Mouse (Mus musculus) cerebellum, postnatal 36 days (tissue): ENCODE results near the gene Kpna6.

Source experiments
- DNase-seq, 2 experiments: peaks; one replicate each; pipeline ENCODE4 v3.0.0; 2021 to 2022; ENCODE audit warnings: mixed read lengths in 2 of 2

Kpna6 gene

GRCm38 (mm10) chr4:129617121-129617641 lies 55.4 kb downstream of the Kpna6 start:
- DNase-seq: no peak

DNA sequence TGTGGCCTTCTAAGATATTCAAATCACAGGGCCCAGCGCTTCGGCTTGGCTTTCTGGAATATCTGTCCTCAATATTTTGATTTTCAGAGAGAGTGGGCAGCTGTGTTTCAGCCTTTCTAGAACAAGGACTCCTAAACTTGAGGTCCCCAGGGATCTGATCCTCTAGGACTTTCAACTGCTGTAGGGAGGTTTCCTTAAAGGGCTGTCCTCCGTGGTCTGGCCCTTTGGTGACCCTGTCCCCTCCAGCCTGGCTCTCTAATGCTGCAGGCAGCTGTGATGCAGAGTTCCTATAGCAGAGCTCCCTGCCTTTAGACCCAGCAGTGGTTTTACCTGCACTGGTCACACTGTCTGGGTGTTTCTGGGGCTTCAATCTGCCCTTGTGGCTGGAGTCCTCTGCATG lies 55.9 kb downstream of the Kpna6 start:
- no peak for DNase-seq

DNA sequence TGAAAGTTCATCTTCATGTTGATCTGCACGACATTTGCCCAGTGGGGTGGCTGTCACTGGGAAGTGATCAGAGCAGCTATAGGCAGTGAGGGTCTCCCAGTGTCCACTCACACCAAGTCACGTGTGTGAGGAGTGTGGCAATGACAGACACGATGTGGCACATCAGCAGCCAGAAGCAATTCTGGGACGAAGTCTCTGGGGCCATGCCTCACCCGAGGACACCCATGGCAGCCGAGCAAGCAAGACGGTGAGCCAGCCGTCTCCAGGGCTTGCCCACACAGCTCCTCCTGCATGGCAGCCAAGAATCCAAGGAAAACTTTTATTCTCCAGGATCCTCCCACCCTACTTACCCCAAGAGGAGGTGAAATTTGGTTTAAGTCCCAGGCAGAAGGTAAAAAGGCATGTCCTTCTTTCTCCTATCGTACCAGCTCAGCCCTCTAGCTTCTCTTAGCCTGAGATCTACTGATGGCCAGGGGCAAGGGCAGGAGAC lies 56.7 kb downstream of the Kpna6 start:
- DNase-seq: no peak

GRCm38 (mm10) chr4:129614093-129614492 lies 58.5 kb downstream of the Kpna6 start, which contains the start of gene Dcdc2b:
Dcdc2b (minus strand) TSS chr4:129614257.
- DNase-seq: no peak

GRCm38 (mm10) chr4:129610472-129610871 lies 62.1 kb downstream of the Kpna6 start:
- no peak for DNase-seq

DNA sequence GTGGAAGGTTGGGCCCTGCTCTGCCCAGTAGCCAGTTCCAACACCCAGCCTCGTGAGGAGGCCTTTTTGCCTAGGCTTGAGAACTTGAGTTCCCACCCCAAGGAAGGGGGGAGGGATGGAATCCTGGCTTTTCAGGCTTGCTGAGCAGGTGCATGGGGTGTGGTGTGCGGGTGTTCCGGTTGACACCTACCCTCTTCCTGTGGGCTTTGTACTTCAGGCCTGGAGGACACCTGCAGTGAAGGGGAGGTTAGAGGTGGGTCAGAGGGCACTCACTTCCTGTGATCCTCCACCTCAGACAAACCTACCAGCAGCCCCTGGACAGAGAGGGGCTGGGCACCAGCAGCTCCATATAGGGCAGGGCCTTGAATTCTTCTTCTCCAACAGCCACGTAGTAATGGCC lies 62.5 kb downstream of the Kpna6 start:
- no peak for DNase-seq

- DNase-seq: peak in 1 of 2 experiments; percentile 30
Observed at GRCm38 (mm10) chr4:129609139-129609631, 63.4 kb downstream of the Kpna6 start.

- DNase-seq: peak; percentile 80 to 82
Observed at GRCm38 (mm10) chr4:129608426-129609025, 64.0 kb downstream of the Kpna6 start.

- DNase-seq: peak; percentile 78 to 82
Observed at GRCm38 (mm10) chr4:129600233-129601158, 72.1 kb downstream of the Kpna6 start, which contains the start of the genes Eif3i and Tmem234. Eif3i (minus strand) TSS chr4:129600648. Tmem234 (plus strand) TSS chr4:129600668.
